Mouse (Mus musculus): ENCODE results near the gene Cdh23. TPM values are rescaled to one million over a fixed set of nuclear protein-coding genes. Genes with fewer than 3 reads are reported as not detected.

Cdh23 gene
- polyA plus RNA-seq, 1 experiment from 2014 or later, result 2.7 TPM

DNA sequence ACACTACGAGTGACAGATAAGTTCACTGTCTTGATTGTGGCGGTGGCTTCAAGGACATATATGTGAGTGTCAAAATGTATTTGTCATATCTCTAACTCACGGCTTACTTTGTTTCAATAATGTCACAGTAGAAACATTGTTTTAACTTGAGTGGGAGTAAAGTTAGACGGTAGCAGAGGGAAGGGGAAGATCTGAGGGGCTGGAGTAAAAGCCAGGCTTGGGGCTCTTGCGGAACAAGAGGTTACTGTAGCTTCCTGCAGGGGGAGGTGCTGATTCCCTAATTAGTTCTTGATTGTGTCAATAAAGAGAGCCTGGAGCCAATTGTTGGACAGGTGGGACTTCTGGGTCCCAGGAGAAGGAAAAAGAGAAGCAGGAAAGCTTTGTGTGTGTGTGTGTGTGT, 70.2 kb downstream of the Cdh23 start:
- Histone ChIP-seq H3K9me3 (ENCODE audit: control insufficient read depth, low read length) (peaks cover 9% of the 10 kb centered on the region), H3K4me1 (replicated peaks; ENCODE audit: control insufficient read depth, insufficient read depth, low read length) (peaks cover 18% of the 10 kb centered on the region), H3K36me3 (ENCODE audit: control insufficient read depth, insufficient read depth) (no peaks in the 10 kb centered on the region), H3K4me3 (replicated peaks; ENCODE audit: low read length) (no peak overlapping the region), H3K27me3 (replicated peaks; ENCODE audit: control insufficient read depth, insufficient read depth, low read length) (no peaks in the 10 kb centered on the region), H3K27ac (ENCODE audit: low read length) (no peak overlapping the region), H3K9ac (replicated peaks; ENCODE audit: low read depth, low read length) (no peak overlapping the region), H3K4me2 (ENCODE audit: low read length) (no peak overlapping the region)
- ATAC-seq, result no peak
- 62% methylated on average over 5 of the region's 5 CpGs for WGBS

DNA sequence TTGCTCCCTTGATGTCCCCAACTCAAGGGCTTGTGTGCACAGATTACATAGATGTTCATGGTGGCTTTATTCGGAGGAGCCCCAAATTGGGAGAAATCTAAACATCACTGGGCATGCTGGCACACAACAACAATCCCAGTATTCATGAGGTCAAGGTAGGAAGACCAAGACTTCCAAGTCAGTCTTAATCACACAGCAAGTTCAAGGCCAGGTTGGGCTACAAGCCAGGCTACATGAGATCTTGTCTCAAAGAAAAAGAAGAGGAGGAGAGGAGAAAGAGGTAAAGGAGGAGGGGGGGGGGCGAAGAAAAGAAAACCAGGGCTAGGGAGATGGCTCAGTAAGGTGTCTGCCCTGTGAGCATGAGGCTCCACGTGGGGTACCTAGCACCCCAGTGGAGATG, 70.8 kb downstream of the Cdh23 start:
- Histone ChIP-seq H3K4me1 (replicated peaks; ENCODE audit: control insufficient read depth, insufficient read depth, low read length) (peaks cover 18% of the 10 kb centered on the region), H3K27me3 (replicated peaks; ENCODE audit: control insufficient read depth, insufficient read depth, low read length) (no peaks in the 10 kb centered on the region), H3K4me3 (replicated peaks; ENCODE audit: low read length) (no peak overlapping the region), H3K36me3 (ENCODE audit: control insufficient read depth, insufficient read depth) (no peaks in the 10 kb centered on the region), H3K9me3 (ENCODE audit: control insufficient read depth, low read length) (peaks cover 9% of the 10 kb centered on the region), H3K27ac (ENCODE audit: low read length) (no peak overlapping the region), H3K4me2 (ENCODE audit: low read length) (no peak overlapping the region), H3K9ac (replicated peaks; ENCODE audit: low read depth, low read length) (no peak overlapping the region)
- ATAC-seq, result no peak
- 73% methylated on average over 3 of the region's 3 CpGs for WGBS

DNA sequence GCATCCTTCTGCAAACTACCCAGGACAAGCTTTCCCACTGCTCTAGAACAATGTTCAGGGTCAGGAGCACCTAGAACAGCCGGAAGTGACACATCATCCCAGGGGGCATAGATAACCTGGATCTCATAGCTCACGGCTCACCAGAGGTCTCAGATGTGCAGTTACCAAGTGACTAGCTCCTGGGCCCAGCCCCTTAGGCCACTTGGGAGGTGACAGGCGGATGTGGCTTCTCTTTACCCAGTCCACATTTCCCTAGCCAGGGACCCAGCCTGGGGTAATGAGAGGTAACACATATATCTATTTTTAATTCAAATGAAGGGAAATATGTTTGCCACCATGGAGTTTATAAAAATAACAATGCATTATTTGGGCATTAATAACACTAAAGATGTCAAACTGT, 71.3 kb downstream of the Cdh23 start:
- no peaks in the 10 kb centered on the region for H3K27me3 ChIP-seq (replicated peaks; ENCODE audit: control insufficient read depth, insufficient read depth, low read length)
- peaks cover 18% of the 10 kb centered on the region for H3K4me1 ChIP-seq (replicated peaks; ENCODE audit: control insufficient read depth, insufficient read depth, low read length)
- 49% methylated on average over 3 of the region's 3 CpGs for WGBS
- H3K27ac ChIP-seq (ENCODE audit: low read length), result no peak overlapping the region
- no peak for ATAC-seq
- no peak overlapping the region for H3K4me2 ChIP-seq (ENCODE audit: low read length)
- peaks cover 9% of the 10 kb centered on the region for H3K9me3 ChIP-seq (ENCODE audit: control insufficient read depth, low read length)
- H3K36me3 ChIP-seq (ENCODE audit: control insufficient read depth, insufficient read depth), result no peaks in the 10 kb centered on the region
- no peak overlapping the region for H3K4me3 ChIP-seq (replicated peaks; ENCODE audit: low read length)
- H3K9ac ChIP-seq (replicated peaks; ENCODE audit: low read depth, low read length), result no peak overlapping the region

DNA sequence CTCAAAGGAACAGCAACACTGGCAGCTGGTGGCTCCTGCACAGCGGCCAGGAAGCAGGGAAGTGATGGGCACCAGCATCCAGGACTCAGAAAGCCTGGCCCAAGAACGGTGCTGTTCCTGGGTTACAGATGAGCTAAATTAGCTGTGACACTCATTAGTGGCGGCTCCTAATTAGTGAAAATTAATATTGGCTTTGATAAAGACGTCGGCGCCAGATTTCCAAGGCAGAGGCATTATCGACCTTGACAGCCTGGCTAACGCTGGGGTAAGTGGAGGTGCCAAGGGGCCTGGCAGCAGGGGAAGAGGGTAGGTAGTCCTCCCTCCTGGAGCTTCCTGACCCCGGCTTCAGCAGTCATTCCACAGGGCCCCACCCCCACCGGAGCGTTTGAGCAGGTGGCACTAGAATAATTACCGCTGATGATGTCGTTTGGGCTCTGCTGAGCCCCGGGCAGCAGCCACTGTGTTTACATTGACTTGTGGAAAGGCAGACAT, 72.0 kb downstream of the Cdh23 start:
- peak; percentile 86 for ATAC-seq
- 0 out of 2 replicates have a peak overlapping the region, but pooled peaks have one; percentile 1 for H3K4me2 ChIP-seq (ENCODE audit: low read length)

DNA sequence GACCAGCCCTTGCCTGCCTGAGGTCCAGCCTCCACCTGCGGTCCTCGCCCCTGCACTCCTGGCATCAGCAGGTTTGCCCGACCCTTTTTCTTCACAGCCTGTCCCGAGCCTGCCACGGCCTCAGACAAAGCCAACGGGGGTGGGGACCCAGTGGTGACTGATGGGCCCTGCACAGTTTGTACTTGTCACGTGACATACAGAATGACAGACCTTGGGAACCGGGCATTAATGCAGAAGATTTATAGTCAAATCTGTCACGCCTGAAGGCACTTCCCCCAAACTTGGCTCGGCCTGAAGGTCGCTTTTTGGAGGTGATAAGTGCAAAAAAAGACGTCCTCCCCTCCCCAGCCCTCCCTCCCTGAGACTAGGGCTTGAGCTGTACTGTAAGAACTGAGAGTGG, 73.5 kb downstream of the Cdh23 start:
- Histone ChIP-seq H3K4me3 (replicated peaks; ENCODE audit: low read length) (no peak overlapping the region), H3K9ac (replicated peaks; ENCODE audit: low read depth, low read length) (no peak overlapping the region), H3K36me3 (ENCODE audit: control insufficient read depth, insufficient read depth) (no peaks in the 10 kb centered on the region), H3K4me1 (replicated peaks; ENCODE audit: control insufficient read depth, insufficient read depth, low read length) (peaks cover 18% of the 10 kb centered on the region), H3K27ac (ENCODE audit: low read length) (no peak overlapping the region), H3K4me2 (ENCODE audit: low read length) (no peak overlapping the region), H3K27me3 (replicated peaks; ENCODE audit: control insufficient read depth, insufficient read depth, low read length) (no peaks in the 10 kb centered on the region), H3K9me3 (ENCODE audit: control insufficient read depth, low read length) (no peaks in the 10 kb centered on the region)
- 66% methylated on average over 12 of the region's 12 CpGs for WGBS
- no peak for ATAC-seq

More for the DNA sequence above, 72.0 kb downstream of the Cdh23 start:
- H3K4me3 ChIP-seq (replicated peaks; ENCODE audit: low read length), result no peak overlapping the region
- H3K36me3 ChIP-seq (ENCODE audit: control insufficient read depth, insufficient read depth), result no peaks in the 10 kb centered on the region
- H3K27me3 ChIP-seq (replicated peaks; ENCODE audit: control insufficient read depth, insufficient read depth, low read length), result no peaks in the 10 kb centered on the region
- no peak overlapping the region for H3K27ac ChIP-seq (ENCODE audit: low read length)
- H3K4me1 ChIP-seq (replicated peaks; ENCODE audit: control insufficient read depth, insufficient read depth, low read length), result peaks cover 18% of the 10 kb centered on the region
- WGBS, result 18% methylated on average over 14 of the region's 14 CpGs
- H3K9me3 ChIP-seq (ENCODE audit: control insufficient read depth, low read length), result peaks cover 2% of the 10 kb centered on the region
- H3K9ac ChIP-seq (replicated peaks; ENCODE audit: low read depth, low read length), result no peak overlapping the region

DNA sequence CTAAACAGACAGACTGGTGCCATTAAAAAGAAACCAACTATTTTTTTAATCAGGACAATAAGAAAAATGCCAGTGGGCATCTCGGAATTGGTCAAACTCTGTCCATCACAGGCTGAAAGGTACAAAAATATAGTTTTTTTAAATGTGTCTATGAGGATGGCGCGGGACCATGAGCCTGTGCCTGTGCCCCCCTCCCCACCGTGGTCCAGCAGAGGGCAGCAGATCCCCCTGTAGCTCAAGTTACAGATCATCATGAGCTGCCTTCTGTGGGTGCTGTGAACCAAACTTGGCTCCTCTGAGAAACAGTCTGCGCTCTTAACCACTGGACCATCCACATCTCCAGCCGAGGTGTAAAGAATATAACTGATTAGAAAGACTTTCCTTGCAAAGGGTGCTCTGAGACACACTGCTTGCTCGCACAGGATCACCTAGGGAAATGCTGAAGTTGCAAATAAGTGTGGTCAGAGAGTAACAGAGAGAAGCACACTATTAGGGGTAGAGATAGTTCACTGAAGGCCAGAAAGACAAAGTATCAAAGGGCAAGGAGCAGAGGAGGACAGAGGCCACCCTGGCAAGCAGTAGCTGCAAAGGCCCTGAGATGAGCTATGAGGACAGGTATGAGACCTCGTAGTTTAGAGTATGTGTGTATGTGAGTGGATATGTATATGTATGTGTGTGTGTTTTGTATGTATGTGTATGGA, 74.7 kb downstream of the Cdh23 start:
- Histone ChIP-seq H3K4me2 (ENCODE audit: low read length) (no peak overlapping the region), H3K27me3 (replicated peaks; ENCODE audit: control insufficient read depth, insufficient read depth, low read length) (no peaks in the 10 kb centered on the region), H3K9me3 (ENCODE audit: control insufficient read depth, low read length) (no peaks in the 10 kb centered on the region), H3K9ac (replicated peaks; ENCODE audit: low read depth, low read length) (no peak overlapping the region), H3K4me3 (replicated peaks; ENCODE audit: low read length) (no peak overlapping the region), H3K27ac (ENCODE audit: low read length) (no peak overlapping the region), H3K36me3 (ENCODE audit: control insufficient read depth, insufficient read depth) (no peaks in the 10 kb centered on the region), H3K4me1 (replicated peaks; ENCODE audit: control insufficient read depth, insufficient read depth, low read length) (peaks cover 18% of the 10 kb centered on the region)
- ATAC-seq, result no peak
- 90% methylated on average over 8 of the region's 8 CpGs for WGBS

DNA sequence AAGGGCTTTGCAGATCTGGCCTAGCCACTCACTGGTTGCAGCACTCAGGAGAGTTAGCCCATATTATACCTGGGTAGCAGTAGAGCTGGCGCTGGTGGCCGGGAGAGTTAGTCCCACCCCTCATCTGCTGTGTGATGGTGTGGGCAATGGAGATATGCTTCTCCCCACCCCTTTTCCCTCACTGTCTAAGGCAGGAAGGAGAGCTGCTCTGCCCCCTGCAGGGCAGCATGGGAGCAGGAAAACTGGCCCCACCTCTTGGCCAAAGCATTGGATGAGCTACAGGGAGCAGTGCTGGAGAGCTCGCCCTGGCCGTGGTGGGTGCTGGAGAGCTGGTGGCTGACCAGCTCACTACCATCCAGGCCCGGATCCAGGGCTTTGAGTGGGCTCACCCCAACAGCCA, 80.4 kb downstream of the Cdh23 start:
- Histone ChIP-seq H3K4me2 (ENCODE audit: low read length) (no peak overlapping the region), H3K9me3 (ENCODE audit: control insufficient read depth, low read length) (no peaks in the 10 kb centered on the region), H3K4me1 (replicated peaks; ENCODE audit: control insufficient read depth, insufficient read depth, low read length) (no peaks in the 10 kb centered on the region), H3K27ac (ENCODE audit: low read length) (no peak overlapping the region), H3K36me3 (ENCODE audit: control insufficient read depth, insufficient read depth) (no peaks in the 10 kb centered on the region), H3K9ac (replicated peaks; ENCODE audit: low read depth, low read length) (no peak overlapping the region), H3K27me3 (replicated peaks; ENCODE audit: control insufficient read depth, insufficient read depth, low read length) (no peaks in the 10 kb centered on the region), H3K4me3 (replicated peaks; ENCODE audit: low read length) (no peak overlapping the region)
- 75% methylated on average over 5 of the region's 5 CpGs for WGBS
- no peak for ATAC-seq

DNA sequence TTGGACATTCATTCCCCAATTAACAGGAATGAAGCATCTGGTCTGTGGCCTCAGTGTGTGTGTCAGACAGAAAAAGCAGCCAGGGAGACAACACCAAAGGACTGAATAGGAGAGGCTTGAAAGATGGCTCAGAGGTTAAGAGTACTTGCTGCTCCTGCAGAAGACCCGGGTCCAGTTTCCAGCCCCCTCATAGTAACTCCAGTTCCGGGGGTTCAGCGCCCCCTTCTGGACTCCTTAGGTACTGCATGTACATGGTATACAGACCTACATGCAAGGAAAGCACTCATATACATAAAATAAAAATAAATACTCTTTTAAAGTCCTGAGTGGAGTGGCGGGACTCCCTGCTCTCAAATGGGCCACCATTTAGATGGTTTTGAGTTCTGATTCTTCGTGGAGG, 83.4 kb downstream of the Cdh23 start:
- Histone ChIP-seq H3K9me3 (ENCODE audit: control insufficient read depth, low read length) (no peaks in the 10 kb centered on the region; the same call in 1 of the 2 replicates), H3K27me3 (replicated peaks; ENCODE audit: control insufficient read depth, insufficient read depth, low read length) (no peaks in the 10 kb centered on the region), H3K27ac (ENCODE audit: low read length) (no peak overlapping the region), H3K4me2 (ENCODE audit: low read length) (no peak overlapping the region), H3K4me3 (replicated peaks; ENCODE audit: low read length) (no peak overlapping the region), H3K4me1 (replicated peaks; ENCODE audit: control insufficient read depth, insufficient read depth, low read length) (no peaks in the 10 kb centered on the region), H3K36me3 (ENCODE audit: control insufficient read depth, insufficient read depth) (no peaks in the 10 kb centered on the region), H3K9ac (replicated peaks; ENCODE audit: low read depth, low read length) (no peak overlapping the region)
- 31% methylated on average over 5 of the region's 5 CpGs for WGBS
- ATAC-seq, result no peak

DNA sequence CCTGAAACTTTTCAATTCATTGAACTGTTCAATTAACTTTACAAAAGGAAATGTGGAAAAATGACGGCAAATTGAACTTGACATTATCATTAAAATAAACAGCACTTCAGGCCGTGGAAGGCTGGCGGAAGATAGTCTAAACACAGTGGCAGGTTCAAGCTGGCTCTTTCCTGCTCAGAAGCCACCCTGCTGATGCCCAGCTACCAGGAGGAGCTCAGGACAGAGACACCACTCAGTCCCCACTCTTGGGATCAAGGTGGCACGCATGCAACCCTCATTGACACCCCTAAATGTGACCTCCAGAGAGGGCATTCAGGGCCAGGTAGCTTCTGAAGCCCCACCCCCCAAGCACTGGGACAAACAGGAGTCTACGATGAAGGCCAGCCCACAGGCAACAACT, 89.1 kb downstream of the Cdh23 start:
- H3K4me1 ChIP-seq (replicated peaks; ENCODE audit: control insufficient read depth, insufficient read depth, low read length), result no peaks in the 10 kb centered on the region
- no peak for ATAC-seq
- no peak overlapping the region for H3K4me2 ChIP-seq (ENCODE audit: low read length)
- no peaks in the 10 kb centered on the region for H3K27me3 ChIP-seq (replicated peaks; ENCODE audit: control insufficient read depth, insufficient read depth, low read length)
- H3K36me3 ChIP-seq (ENCODE audit: control insufficient read depth, insufficient read depth), result no peaks in the 10 kb centered on the region
- no peak overlapping the region for H3K27ac ChIP-seq (ENCODE audit: low read length)
- no peak overlapping the region for H3K9ac ChIP-seq (replicated peaks; ENCODE audit: low read depth, low read length)
- H3K4me3 ChIP-seq (replicated peaks; ENCODE audit: low read length), result no peak overlapping the region
- WGBS, result 71% methylated on average over 5 of the region's 5 CpGs
- H3K9me3 ChIP-seq (ENCODE audit: control insufficient read depth, low read length), result no peaks in the 10 kb centered on the region; the same call in 1 of the 2 replicates
